Mouse (Mus musculus) stomach, postnatal 0 days (tissue): ENCODE data around the gene Mrgpra2a. TPM values are rescaled to one million over a fixed set of nuclear protein-coding genes. Genes with fewer than 3 reads are reported as not detected.
"Not testable (repeated sequence)": the region's sequence is repeated elsewhere in the genome, so short reads cannot be mapped to it uniquely, and the experiment has no call there.

Experiments used
- ATAC-seq: fragments of 200-750 bp; cut with Nextera tagmentation; 2 replicates; pipeline ENCODE4 v1.8.0; 2017; ENCODE audit not compliant: low FRiP score, low TSS enrichment
- DNase-seq: peaks from one replicate; pipeline ENCODE4 v3.0.0-alpha.2; 2016; ENCODE audit warnings: low spot score
- H3K27ac ChIP-seq: fragments of 300-500 bp; sonication (generic); replicated peaks from 2 replicates; pipeline ENCODE4 v1.5.1; 2014; ENCODE audit warnings: mild to moderate bottlenecking, control low read depth
- H3K27me3 ChIP-seq: fragments of 300-500 bp; sonication (generic); 2 replicates; pipeline ENCODE4 v1.6.1; 2014; ENCODE audit warnings: low read length; ENCODE audit not compliant: control insufficient read depth, insufficient read depth
- H3K36me3 ChIP-seq: fragments of 300-500 bp; sonication (generic); 2 replicates; pipeline ENCODE4 v1.6.1; 2014; ENCODE audit warnings: low read length, mixed read lengths; ENCODE audit not compliant: control insufficient read depth, insufficient read depth
- H3K4me1 ChIP-seq: fragments of 300-500 bp; sonication (generic); replicated peaks from 2 replicates; pipeline ENCODE4 v1.6.1; 2014; ENCODE audit warnings: antibody characterized with exemption; ENCODE audit not compliant: control insufficient read depth, insufficient read depth
- H3K4me2 ChIP-seq: fragments of 300-500 bp; sonication (generic); replicated peaks from 2 replicates; pipeline ENCODE4 v1.6.1; 2014; ENCODE audit warnings: low read depth, mild to moderate bottlenecking, control low read depth, moderate library complexity
- H3K4me3 ChIP-seq: fragments of 300-500 bp; sonication (generic); 2 replicates; pipeline ENCODE4 v1.5.1; 2014; ENCODE audit warnings: low read depth, low read length, control low read depth
- H3K9ac ChIP-seq: fragments of 300-500 bp; sonication (generic); 2 replicates; pipeline ENCODE4 v1.6.1; 2014; ENCODE audit warnings: mild to moderate bottlenecking, low read length, control low read depth, mixed read lengths
- H3K9me3 ChIP-seq: fragments of 300-500 bp; sonication (generic); 2 replicates; pipeline ENCODE4 v1.6.1; 2016; ENCODE audit warnings: low read length; ENCODE audit not compliant: control insufficient read depth
- CTCF ChIP-seq: IDR thresholded peaks from 2 replicates; pipeline ENCODE4 v1.5.1; 2016; ENCODE audit warnings: antibody characterized with exemption, low read depth, mild to moderate bottlenecking, moderate library complexity
- WGBS: fragments of 180-500 bp; shearing (Covaris S2); extraction: QIAGEN DNeasy Blood & Tissue Kit; methylation state at CpG from one replicate; pipeline ENCODE4 v1.1.7; 2014; 5-methylcytosine and 5-hydroxymethylcytosine counted together
- polyA plus RNA-seq: library from polyadenylated mRNA; unstranded; fragments of >200 nt; fragmentation: Nextera tagmentation; extraction: Ambion mirVana; gene quantifications from 2 replicates; pipeline ENCODE4 v1.2.1, GENCODE M21; 2015

The Mrgpra2a gene
- polyA plus RNA-seq = not detected in 2 replicates

DNA sequence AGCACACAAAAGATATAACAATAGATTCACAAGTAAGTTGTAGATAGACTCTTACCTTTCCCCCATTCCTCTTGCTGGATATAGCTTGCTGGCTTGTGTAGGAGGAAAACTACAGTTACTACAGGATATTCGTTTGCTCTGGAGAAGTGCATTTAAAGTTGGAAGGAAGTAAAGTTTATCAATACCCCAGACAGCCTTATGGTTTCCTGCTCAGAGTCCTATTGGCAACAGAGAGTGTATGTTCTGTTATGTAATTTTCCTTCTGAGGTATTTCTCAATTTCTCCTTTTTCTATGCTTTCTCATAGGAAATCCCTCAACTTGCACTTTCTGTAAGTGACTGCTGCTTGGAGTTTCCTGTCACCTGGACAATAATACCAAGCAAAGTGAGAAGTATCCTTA is at the start of gene Mrgpra2a:
Mrgpra2a (minus strand) TSS at position 125 of the 400 bp plus-strand sequence.
- H3K27me3 ChIP-seq, H3K4me1 ChIP-seq, H3K9ac ChIP-seq, H3K9me3 ChIP-seq, H3K27ac ChIP-seq, ATAC-seq, DNase-seq, H3K4me3 ChIP-seq, H3K4me2 ChIP-seq, H3K36me3 ChIP-seq: not testable (repeated sequence)
- no CpG with 5 or more reads among the region's 1 CpGs for WGBS

DNA sequence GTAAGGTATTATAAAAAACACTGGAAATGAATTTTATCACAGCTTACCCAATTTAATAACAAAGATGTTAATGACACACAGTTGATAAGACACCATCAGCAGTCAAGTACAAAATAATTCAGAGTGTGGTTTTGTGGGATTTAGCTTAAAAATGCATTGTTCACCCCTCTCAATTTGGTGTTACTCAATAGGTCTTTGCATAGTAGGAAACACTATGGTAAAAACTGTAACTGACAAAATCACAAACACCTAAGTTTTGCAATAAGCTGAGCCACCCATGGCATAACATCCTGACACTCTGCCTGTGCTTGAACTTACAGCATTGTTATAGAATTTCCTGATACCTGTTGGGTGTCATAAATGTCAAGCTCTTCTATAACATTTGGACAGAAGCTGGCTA is 39.3 kb upstream of the Mrgpra2a start:
- not testable (repeated sequence) for H3K9ac ChIP-seq, H3K4me2 ChIP-seq, H3K27ac ChIP-seq, H3K27me3 ChIP-seq, DNase-seq, H3K4me3 ChIP-seq, H3K36me3 ChIP-seq, H3K9me3 ChIP-seq, ATAC-seq, H3K4me1 ChIP-seq

DNA sequence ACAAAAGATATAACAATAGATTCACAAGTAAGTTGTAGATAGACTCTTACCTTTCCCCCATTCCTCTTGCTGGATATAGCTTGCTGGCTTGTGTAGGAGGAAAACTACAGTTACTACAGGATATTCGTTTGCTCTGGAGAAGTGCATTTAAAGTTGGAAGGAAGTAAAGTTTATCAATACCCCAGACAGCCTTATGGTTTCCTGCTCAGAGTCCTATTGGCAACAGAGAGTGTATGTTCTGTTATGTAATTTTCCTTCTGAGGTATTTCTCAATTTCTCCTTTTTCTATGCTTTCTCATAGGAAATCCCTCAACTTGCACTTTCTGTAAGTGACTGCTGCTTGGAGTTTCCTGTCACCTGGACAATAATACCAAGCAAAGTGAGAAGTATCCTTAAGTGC is 37.5 kb upstream of the Mrgpra2a start:
- H3K4me2 ChIP-seq, H3K4me3 ChIP-seq: not testable (repeated sequence)
- WGBS = no CpG with 5 or more reads among the region's 1 CpGs

DNA sequence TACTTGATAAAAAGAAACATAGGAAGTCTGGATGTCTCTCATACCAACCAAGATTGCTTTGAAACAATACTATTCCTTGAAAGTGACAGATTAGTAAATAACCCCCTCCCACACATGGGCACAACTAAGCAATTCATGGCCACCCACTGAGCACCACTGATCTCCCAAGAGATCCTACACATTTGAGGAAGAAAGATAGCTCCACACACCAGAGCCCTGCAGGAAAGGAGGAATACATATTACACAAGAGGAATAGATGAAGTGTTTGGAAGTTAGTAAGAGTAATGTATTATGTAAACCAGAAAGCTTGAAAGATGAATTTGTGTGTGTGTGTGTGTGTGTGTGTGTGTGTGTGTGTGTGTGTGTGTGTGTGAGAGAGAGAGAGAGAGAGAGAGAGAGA is 31.2 kb upstream of the Mrgpra2a start:
- H3K27ac ChIP-seq, DNase-seq, H3K9ac ChIP-seq, H3K4me1 ChIP-seq, ATAC-seq, H3K4me2 ChIP-seq, H3K4me3 ChIP-seq, H3K9me3 ChIP-seq, H3K27me3 ChIP-seq, H3K36me3 ChIP-seq: not testable (repeated sequence)

More for the DNA sequence above, 37.5 kb upstream of the Mrgpra2a start:
- H3K27ac ChIP-seq, H3K4me1 ChIP-seq, H3K27me3 ChIP-seq, H3K9me3 ChIP-seq, ATAC-seq, DNase-seq, H3K36me3 ChIP-seq, H3K9ac ChIP-seq: not testable (repeated sequence)

DNA sequence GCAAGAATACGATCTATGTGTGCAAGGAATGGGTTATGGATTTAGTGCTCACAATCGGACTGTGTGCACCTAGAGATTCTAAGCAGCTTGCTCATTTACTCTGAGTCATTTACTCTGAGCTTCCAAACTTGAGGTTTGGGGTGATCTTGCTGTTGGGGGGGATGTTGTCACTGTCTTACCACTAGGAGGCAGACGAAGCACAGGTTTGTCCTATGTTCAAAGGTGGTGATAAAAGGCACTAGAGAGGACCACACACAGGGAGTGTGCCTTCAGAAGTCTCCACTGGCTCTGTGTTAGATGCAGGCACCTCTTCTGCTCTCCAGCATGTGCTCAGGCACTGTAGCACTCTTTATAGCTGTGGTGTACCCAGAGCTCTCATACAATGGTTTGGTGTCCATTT is 22.0 kb upstream of the Mrgpra2a start:
- not testable (repeated sequence) for H3K9ac ChIP-seq, H3K36me3 ChIP-seq, H3K27ac ChIP-seq, H3K9me3 ChIP-seq, DNase-seq, H3K4me1 ChIP-seq, H3K4me2 ChIP-seq, ATAC-seq, H3K27me3 ChIP-seq, H3K4me3 ChIP-seq
- peak; percentile 18; the same call in 1 of the 2 replicates for TF ChIP-seq CTCF
- 16% methylated on average over 1 of the region's 3 CpGs for WGBS

DNA sequence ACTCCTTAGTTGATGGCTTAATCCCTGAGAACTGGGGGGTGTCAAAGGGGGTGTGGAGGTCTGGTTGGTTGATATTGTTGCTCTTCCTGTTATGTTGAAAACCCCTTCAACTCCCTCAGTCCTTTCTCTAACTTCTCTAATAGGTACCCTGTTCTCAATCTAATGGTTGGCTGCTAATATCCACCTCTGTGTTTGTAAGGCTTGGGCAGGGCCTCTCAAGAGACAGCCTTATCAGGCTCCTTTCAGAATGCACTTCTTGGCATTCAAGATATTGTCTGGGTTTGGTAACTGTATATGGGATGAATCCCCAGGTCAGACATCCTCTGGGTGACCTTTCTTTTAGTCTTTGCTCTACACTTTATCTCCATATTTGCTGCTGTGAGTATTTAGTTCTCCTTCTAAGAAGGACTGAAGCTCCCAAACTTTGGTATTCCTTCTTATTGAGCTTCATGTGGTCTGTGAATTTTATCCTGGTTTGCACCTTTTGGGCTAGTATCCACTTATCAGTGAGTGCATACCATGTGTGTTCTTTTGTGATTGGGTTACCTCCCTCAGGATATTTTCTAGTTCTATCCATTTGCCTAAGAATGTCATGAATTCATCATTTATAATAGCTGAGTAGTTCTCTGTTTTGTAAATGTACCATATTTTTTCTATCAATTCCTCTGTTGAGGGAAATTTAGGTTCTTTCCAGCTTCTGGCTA is 13.5 kb upstream of the Mrgpra2a start:
- ATAC-seq, H3K27ac ChIP-seq, H3K27me3 ChIP-seq: not testable (repeated sequence)

DNA sequence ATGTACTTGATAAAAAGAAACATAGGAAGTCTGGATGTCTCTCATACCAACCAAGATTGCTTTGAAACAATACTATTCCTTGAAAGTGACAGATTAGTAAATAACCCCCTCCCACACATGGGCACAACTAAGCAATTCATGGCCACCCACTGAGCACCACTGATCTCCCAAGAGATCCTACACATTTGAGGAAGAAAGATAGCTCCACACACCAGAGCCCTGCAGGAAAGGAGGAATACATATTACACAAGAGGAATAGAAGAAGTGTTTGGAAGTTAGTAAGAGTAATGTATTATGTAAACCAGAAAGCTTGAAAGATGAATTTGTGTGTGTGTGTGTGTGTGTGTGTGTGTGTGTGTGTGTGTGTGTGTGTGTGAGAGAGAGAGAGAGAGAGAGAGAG is 6.2 kb downstream of the Mrgpra2a start:
- not testable (repeated sequence) for H3K4me1 ChIP-seq, H3K27ac ChIP-seq, H3K9me3 ChIP-seq, H3K9ac ChIP-seq, ATAC-seq, H3K4me2 ChIP-seq, H3K36me3 ChIP-seq, DNase-seq, H3K4me3 ChIP-seq, H3K27me3 ChIP-seq

More for the DNA sequence above, 13.5 kb upstream of the Mrgpra2a start:
- H3K36me3 ChIP-seq, H3K9ac ChIP-seq, H3K9me3 ChIP-seq, DNase-seq, H3K4me2 ChIP-seq, H3K4me3 ChIP-seq, H3K4me1 ChIP-seq: not testable (repeated sequence)

DNA sequence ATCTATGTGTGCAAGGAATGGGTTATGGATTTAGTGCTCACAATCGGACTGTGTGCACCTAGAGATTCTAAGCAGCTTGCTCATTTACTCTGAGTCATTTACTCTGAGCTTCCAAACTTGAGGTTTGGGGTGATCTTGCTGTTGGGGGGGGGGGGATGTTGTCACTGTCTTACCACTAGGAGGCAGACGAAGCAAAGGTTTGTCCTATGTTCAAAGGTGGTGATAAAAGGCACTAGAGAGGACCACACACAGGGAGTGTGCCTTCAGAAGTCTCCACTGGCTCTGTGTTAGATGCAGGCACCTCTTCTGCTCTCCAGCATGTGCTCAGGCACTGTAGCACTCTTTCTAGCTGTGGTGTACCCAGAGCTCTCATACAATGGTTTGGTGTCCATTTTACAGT is 15.5 kb downstream of the Mrgpra2a start:
- DNase-seq, H3K4me2 ChIP-seq, H3K9ac ChIP-seq, H3K27ac ChIP-seq, H3K9me3 ChIP-seq, H3K27me3 ChIP-seq, ATAC-seq, H3K36me3 ChIP-seq, H3K4me3 ChIP-seq, H3K4me1 ChIP-seq: not testable (repeated sequence)
- 33% methylated on average over 1 of the region's 2 CpGs for WGBS

DNA sequence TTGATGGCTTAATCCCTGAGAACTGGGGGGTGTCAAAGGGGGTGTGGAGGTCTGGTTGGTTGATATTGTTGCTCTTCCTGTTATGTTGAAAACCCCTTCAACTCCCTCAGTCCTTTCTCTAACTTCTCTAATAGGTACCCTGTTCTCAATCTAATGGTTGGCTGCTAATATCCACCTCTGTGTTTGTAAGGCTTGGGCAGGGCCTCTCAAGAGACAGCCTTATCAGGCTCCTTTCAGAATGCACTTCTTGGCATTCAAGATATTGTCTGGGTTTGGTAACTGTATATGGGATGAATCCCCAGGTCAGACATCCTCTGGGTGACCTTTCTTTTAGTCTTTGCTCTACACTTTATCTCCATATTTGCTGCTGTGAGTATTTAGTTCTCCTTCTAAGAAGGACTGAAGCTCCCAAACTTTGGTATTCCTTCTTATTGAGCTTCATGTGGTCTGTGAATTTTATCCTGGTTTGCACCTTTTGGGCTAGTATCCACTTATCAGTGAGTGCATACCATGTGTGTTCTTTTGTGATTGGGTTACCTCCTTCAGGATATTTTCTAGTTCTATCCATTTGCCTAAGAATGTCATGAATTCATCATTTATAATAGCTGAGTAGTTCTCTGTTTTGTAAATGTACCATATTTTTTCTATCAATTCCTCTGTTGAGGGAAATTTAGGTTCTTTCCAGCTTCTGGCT is 24.0 kb downstream of the Mrgpra2a start:
- not testable (repeated sequence) for DNase-seq

More for the DNA sequence above, 24.0 kb downstream of the Mrgpra2a start:
- H3K36me3 ChIP-seq, H3K4me3 ChIP-seq, H3K27ac ChIP-seq, H3K4me2 ChIP-seq, H3K9me3 ChIP-seq, H3K9ac ChIP-seq, ATAC-seq, H3K27me3 ChIP-seq, H3K4me1 ChIP-seq: not testable (repeated sequence)
